Mouse (Mus musculus) spleen, postnatal 4 days (tissue): ENCODE data around the gene Lsm4.

ENCODE experiments used
- DNase-seq, 2 experiments: peaks; one replicate each; pipeline ENCODE4 v3.0.0; 2022; ENCODE audit warnings: low spot score in 2 of 2

Gene Lsm4

GRCm38 (mm10) chr8:70678679-70679078, 5.6 kb downstream of the Lsm4 start:
- DNase-seq = no peak

DNA sequence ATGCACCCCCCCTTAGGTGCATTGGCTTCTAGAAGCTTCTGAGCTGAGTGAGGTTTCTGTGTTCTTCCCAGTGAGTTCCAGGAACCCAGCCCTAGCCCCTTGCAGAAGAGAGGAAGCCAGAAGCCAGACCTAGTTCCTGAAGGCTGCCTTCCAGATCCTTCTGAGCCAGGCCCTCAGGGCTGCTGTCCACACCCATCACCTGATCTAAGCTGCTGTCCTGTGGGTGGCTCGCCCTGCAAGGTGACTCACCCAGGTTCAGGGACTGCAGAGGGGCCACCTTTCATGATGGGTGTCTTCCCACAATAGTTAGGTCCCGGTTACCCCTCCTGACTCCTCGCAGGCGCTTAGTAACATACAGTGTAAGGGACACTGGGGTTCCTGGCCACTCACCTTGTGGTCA, 6.4 kb downstream of the Lsm4 start:
- no peak for DNase-seq

DNA sequence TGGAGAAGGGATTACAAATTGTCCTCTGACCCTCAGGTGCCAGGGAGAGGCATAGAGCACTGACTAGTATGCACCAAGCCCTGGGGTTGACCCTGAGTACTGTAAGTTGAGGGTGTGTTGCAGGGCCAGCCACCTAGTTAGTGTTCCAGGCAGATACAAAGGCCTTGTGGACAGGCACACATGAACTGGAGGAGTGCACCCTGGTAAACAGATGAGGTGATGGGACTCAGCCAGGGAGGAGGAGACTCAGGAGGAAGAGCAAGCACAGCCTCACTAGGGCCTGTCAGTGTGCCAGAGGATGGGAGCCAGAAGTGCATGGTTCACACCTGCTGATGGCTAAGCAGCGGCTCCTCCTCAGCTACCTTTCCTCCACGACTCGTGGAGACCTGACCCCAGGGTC, 7.0 kb downstream of the Lsm4 start:
- no peak for DNase-seq

GRCm38 (mm10) chr8:70681410-70681809, 8.4 kb downstream of the Lsm4 start:
- DNase-seq = no peak

- no peak for DNase-seq
These were observed 9.1 kb downstream of the Lsm4 start for GRCm38 (mm10) chr8:70682193-70682592.

- DNase-seq = no peak
These were observed 9.6 kb downstream of the Lsm4 start for GRCm38 (mm10) chr8:70682692-70683091.

GRCm38 (mm10) chr8:70684291-70684690, 11.2 kb downstream of the Lsm4 start:
- DNase-seq = no peak

DNA sequence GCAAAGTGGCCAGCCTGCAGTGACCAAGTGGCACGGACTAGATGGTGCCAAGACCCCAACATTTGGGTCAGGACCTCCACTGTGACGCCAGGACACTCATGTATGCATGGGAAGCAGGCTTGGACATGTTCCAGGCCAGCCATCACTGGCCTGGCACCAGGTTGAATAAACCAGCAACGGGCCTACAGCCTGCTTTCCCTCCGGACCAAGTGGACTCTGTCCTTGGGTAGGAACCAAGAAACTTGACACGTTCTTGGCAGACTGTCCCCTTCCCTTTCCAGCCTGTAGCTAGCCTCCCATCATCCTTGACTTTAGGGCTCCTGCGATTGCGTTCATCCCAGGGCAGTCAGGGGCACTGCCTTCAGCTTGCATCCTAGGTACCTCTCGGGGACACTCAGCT, 14.5 kb downstream of the Lsm4 start:
- no peak for DNase-seq

DNA sequence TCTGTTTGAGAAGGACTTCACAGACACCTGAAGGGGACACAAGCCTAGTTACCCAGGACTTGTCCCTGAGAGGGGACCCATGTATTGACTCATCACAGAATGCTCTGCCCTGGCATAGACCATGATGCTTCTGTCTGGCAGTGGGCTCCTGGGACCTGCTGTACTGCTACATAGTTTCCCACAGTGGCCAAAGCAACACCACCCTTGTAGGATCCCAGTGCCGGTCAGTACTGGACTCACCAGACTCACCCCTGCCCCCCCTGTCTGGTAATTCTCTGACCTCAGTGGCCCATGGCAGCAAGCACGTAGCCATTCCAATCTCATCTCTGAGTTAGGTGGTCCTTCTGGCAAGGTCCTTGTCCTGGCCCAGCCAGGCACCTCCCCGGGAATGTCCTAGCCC, 15.1 kb downstream of the Lsm4 start:
- no peak for DNase-seq

DNA sequence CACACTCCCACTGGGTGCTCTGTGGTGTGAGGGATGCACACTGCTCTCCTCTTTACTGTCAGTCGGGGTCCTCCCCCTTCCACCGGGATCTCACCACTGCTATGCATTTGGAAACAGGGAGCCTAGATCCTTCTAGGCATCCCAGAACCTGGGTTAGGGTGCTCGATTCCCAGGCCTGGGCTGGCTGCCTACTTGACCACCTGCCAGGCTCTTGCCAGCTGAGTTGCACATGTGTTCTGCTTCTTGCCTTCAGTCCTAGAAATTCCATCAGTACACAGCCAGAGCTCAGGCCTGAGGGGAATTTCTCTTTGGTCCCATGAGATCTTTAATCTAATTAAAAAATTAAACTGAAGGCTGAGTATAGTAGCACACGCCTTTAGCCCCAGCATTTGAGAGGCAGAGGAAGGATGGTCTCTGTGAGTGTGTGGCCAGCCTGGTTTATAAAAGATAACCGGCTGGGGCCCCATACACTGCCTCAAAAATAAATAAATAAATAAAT, 16.9 kb downstream of the Lsm4 start:
- DNase-seq = no peak

- DNase-seq = no peak
These were observed 18.2 kb downstream of the Lsm4 start for GRCm38 (mm10) chr8:70691230-70691629.

DNA sequence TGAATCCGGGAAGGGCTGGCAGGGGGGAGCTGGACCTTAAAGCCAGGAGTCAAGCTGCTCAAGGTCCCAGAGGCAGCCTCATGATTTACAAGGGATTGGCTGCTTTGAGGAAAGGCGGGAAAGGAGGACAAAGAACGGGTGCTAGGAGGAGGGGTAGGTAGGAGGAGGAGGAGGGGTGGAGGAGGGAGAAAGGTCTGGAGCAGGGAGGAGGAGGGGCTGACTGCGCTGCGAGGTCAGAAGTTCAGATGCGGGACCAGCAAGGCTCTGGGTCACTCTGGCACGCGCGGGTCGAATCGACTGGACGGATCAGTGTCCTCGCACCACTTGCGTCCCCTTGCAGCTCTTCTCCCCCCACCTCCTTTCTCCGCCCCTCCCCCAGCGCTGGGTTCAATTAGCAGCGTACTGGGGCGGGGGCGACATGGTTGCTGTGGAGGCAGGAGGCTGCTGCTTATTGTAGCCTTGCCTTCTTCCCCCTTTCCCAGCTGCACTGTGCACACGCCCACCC, 18.7 kb downstream of the Lsm4 start:
- DNase-seq = no peak

DNA sequence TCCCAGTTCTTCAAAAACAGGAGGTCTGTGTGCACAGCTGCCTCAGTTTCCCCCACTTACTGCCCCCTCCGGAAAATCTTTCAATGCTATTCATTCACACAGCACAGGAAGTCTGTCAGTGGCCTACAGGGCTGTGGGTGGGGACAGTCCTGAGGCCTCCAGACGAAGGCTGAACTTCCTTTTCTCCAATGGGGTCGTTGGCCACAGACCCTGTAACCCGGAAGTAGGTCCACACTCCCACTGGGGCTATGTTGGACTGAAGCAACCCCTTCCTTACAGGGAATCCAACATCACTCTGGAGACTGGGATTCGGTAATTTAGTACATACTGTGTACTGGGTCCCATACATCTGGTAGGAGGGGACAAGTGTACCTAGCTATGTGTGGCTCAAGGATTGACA, 20.6 kb downstream of the Lsm4 start:
- no peak for DNase-seq

DNA sequence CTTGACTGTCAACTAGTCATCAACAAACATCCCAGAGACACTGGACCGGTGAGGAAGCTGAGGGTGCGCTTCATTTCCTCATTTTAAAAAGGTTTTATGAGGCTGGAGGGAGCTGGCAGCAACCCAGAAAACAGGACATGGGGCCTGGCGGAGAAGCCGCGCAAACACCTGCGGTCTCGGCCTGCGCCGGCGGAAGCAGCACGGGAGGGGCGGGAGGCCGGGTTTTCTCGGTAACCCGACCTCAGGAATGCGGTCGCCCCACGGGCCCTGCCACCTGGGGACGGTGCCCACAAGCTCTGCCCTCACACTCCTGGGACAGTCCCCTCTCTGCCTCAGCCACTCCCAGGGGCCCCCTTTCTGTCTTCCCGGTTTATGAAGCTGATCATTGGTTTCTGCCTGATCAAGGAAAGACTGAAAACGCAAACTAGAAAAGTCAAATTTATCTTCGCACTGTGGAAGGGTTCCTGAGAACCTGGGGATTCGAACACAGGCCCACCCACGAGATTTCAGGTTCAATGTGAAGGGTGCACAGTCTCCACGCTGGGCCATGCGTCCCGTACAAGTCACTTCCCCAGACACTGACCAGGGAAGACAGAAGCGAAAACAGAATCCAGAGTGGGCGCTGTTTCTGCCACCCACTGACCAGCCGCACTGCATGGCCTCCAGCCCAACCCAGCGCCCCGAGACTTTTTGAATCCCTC, 22.4 kb downstream of the Lsm4 start:
- DNase-seq = peak; percentile 76 to 87

GRCm38 (mm10) chr8:70696019-70696885, 23.2 kb downstream of the Lsm4 start:
- peak; percentile 80 to 91 for DNase-seq

GRCm38 (mm10) chr8:70696946-70697345, 23.9 kb downstream of the Lsm4 start:
- no peak for DNase-seq

- DNase-seq = no peak
These were observed 24.6 kb downstream of the Lsm4 start for GRCm38 (mm10) chr8:70697366-70698250.

- peak; percentile 100 for DNase-seq
These were observed 25.5 kb downstream of the Lsm4 start, which contains the start of gene Jund for GRCm38 (mm10) chr8:70698310-70699109. Gene Jund (plus strand): TSS chr8:70698949.

DNA sequence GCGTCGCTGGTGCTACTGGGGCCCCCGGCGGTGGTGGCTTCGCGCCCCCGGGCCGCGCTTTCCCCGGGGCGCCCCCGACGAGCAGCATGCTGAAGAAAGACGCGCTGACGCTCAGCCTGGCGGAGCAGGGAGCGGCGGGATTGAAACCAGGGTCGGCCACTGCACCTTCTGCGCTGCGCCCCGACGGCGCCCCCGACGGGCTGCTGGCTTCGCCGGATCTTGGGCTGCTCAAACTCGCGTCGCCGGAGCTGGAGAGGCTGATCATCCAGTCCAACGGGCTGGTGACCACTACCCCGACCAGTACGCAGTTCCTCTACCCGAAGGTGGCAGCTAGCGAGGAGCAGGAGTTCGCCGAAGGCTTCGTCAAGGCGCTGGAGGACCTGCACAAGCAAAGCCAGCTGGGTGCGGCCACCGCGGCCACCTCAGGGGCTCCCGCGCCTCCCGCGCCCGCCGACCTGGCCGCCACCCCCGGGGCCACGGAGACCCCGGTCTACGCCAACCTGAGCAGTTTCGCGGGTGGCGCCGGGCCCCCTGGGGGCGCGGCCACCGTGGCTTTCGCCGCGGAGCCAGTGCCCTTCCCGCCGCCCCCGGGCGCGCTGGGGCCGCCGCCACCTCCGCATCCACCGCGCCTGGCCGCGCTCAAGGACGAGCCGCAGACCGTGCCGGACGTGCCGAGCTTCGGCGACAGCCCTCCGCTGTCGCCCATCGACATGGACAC, 26.2 kb downstream of the Lsm4 start:
- DNase-seq = peak; percentile 67 to 88
